Mouse (Mus musculus): ENCODE results near the gene Vgf.
A peak's percentile ranks its signal among the peaks of the same experiment; 100 is the strongest.

The Vgf gene

GRCm38 (mm10) chr5:137030416-137030810 is 4.2 kb downstream of the Vgf start:
- no peak for DNase-seq (ENCODE audit: low read depth, low spot score)

GRCm38 (mm10) chr5:137031076-137032032 is 5.2 kb downstream of the Vgf start:
- peak; percentile 30 for DNase-seq (ENCODE audit: low read depth, low spot score)

- peak; percentile 60 for DNase-seq (ENCODE audit: low read depth, low spot score)
These were observed 5.8 kb downstream of the Vgf start for GRCm38 (mm10) chr5:137032033-137032421.

GRCm38 (mm10) chr5:137032641-137033074 is 6.5 kb downstream of the Vgf start:
- DNase-seq (ENCODE audit: low read depth, low spot score) = peak; percentile 94

GRCm38 (mm10) chr5:137036211-137036610 is 10.0 kb downstream of the Vgf start:
- DNase-seq (ENCODE audit: low read depth, low spot score) = no peak

GRCm38 (mm10) chr5:137039453-137039852 is 13.3 kb downstream of the Vgf start:
- DNase-seq (ENCODE audit: low read depth, low spot score) = no peak

GRCm38 (mm10) chr5:137041442-137041841 is 15.2 kb downstream of the Vgf start:
- DNase-seq (ENCODE audit: low read depth, low spot score) = no peak

GRCm38 (mm10) chr5:137043997-137044396 is 17.8 kb downstream of the Vgf start:
- no peak for DNase-seq (ENCODE audit: low read depth, low spot score)

GRCm38 (mm10) chr5:137045402-137046323 is 19.5 kb downstream of the Vgf start, which contains the start of gene Ap1s1:
Ap1s1 (minus strand) TSS chr5:137046135.
- peak; percentile 97 for DNase-seq (ENCODE audit: low read depth, low spot score)

GRCm38 (mm10) chr5:137046324-137046718 is 20.1 kb downstream of the Vgf start:
- DNase-seq (ENCODE audit: low read depth, low spot score) = no peak

- DNase-seq (ENCODE audit: low read depth, low spot score) = peak; percentile 10
These were observed 20.8 kb downstream of the Vgf start for GRCm38 (mm10) chr5:137046991-137047390.

GRCm38 (mm10) chr5:137051125-137051524 is 24.9 kb downstream of the Vgf start:
- DNase-seq (ENCODE audit: low read depth, low spot score) = no peak

GRCm38 (mm10) chr5:137051914-137052505 is 25.8 kb downstream of the Vgf start:
- no peak for DNase-seq (ENCODE audit: low read depth, low spot score)

DNA sequence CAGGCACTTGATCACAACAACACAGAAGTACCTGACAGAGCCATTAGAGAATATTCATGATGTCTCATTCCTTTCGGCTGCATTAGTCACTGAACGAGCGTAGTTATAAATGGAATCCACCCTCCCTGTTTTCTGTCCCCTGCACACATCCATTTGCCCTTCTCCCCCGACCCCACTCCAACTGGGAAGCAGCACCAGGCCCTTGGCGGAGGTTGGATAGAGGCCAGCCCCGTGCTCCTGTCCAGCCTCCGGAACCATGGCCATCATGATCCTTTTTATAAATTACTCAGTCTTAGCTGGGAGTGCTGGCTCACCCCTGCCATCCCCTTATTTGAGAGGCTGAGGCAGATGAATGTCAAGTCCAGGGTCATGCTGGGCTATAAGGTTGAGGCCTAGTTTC is 28.1 kb downstream of the Vgf start:
- DNase-seq (ENCODE audit: low read depth, low spot score) = no peak

GRCm38 (mm10) chr5:137054873-137055272 is 28.7 kb downstream of the Vgf start:
- DNase-seq (ENCODE audit: low read depth, low spot score) = no peak

- DNase-seq (ENCODE audit: low read depth, low spot score) = peak; percentile 34
These were observed 35.8 kb downstream of the Vgf start for GRCm38 (mm10) chr5:137061809-137062481.

DNA sequence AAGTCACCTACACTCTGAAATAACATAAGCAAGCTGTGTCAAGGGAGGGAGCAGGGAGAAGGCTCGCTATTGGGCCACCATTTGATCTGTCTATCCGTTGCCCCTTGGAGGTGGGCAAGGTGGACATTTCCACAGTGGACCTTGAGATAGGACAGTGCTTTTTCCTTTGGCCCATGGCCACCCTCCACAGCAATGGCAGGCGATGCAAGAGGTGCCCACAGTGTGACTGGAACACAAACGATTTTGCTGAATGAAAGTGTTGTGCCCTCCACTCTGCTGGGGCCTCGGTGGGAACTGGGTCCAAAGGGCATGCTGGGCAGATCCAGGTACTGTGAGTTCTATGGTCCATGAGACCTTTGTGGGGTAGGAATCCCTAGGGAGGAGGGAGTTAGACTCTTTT is 36.4 kb downstream of the Vgf start:
- DNase-seq (ENCODE audit: low read depth, low spot score) = no peak

GRCm38 (mm10) chr5:137065454-137065853 is 39.3 kb downstream of the Vgf start:
- DNase-seq (ENCODE audit: low read depth, low spot score) = no peak

DNA sequence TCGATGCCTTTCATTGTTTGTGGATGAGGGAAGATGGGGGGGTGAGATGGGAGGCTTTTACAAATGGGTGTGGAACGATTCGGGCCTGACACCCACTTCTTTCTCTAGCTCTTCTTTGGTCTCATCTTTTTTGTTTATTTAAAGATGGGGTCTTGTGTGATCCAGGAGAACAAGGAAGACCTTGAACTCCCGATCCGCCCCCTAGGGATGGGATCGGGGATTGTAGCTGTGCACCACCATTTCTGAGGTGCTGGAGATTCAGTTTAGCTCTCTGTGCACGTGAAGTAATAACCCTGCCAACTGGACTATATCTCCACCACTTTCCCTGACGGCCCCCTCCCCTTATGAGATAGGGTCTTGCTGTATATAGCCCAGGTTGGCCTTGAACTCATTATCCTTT is 39.7 kb downstream of the Vgf start:
- no peak for DNase-seq (ENCODE audit: low read depth, low spot score)

- DNase-seq (ENCODE audit: low read depth, low spot score) = peak; percentile 78
These were observed 42.5 kb downstream of the Vgf start for GRCm38 (mm10) chr5:137068711-137069110.

All from CD4-positive helper T cell, adult 2 months (primary cell).